Mouse (Mus musculus): Measurements from ENCODE around the gene Osgin1.

Gene Osgin1

DNA sequence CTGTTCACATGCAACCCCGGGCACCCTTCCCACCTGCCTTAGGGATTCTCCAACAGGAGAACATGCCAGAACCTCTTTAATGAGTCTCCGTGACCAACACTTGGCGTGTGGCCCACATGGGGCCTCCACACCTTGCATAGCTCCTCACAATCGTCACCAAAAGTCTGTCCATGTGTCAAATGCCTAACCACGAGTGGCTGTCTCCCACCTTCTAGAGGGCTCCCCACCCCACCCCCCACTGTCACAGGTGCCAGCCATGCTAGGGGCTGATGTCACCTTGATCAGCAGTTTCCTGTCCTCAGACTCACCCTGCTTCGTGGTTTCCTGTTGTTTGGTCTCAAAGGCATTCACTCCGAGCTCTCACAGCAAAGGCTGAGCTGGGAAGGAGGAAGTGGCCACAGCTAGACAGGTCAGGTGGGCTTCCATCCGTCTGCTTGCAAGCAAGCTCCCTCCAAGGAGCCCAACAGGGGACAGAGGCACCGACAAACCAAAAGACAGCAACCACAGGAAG lies 10.2 kb upstream of the Osgin1 start:
- in situ Hi-C loops (cut with MboI, MseI): no loop called here

DNA sequence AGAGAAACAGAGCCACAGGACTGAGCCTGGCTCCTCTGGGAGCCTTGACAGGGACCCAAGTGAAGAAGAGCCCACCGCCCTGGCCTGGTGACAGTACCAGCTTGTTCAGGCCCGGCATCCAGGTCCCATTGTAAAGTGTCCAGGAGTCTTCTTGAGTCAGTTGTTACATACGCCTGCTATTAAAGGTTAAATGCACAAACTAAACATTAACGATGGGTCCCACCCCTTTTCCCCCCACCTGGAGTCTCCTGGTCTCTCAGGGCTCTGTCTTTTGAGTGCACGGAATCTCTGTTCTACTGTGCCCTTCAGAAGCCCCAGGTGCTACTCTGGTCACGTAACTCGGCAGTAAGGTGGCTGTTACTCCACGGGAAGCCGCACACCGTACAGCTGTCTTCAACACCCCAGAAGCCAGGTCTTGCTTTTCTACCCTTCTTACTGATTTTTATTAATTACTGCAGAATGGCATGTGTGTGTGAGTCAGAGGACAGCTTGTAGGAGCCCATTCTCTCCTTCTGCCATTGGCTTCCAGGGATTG lies 9.7 kb upstream of the Osgin1 start:
- in situ Hi-C loops (cut with MboI, MseI): no loop called here

DNA sequence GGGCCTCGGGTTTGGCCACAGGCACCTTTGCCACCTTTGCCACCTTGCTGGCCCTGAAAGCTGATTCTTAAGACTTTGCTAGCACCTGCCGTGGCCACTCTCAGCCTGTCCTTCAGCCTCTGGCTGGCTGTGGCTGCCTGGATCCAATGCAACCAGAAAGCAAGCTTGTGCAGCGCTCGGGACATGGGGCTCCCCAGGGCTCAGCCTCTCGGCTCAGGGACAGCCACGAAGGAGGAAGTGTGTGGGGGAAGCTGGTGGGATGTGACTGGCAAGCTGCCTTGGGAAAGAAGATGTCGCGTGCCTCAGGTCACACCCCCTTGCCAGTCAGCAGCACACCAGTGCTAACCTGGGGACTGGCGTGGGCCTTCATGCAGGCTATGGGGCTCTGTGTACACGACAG lies 9.2 kb upstream of the Osgin1 start:
- in situ Hi-C loops (cut with MboI, MseI): no loop called here

DNA sequence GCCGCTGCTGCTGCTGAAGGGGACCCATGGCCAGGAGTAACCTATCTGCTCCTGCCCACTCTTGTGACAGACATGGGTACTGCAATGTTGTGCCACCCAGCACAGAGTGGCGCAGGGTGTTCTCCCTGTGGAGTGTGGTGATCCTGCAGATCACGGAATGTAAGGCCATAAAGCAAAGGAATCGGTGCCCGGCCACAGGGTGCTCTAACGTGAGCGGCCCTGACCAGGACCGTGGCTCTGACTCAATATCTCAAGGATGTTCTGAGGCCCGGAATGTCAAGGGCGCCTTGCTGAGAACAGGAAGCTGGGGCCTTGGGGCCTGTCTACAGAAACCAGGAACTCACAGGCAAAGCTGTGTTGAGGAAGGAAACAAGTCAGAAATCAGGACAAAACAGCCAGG lies 8.4 kb upstream of the Osgin1 start:
- in situ Hi-C loops (cut with MboI, MseI): no loop called here

DNA sequence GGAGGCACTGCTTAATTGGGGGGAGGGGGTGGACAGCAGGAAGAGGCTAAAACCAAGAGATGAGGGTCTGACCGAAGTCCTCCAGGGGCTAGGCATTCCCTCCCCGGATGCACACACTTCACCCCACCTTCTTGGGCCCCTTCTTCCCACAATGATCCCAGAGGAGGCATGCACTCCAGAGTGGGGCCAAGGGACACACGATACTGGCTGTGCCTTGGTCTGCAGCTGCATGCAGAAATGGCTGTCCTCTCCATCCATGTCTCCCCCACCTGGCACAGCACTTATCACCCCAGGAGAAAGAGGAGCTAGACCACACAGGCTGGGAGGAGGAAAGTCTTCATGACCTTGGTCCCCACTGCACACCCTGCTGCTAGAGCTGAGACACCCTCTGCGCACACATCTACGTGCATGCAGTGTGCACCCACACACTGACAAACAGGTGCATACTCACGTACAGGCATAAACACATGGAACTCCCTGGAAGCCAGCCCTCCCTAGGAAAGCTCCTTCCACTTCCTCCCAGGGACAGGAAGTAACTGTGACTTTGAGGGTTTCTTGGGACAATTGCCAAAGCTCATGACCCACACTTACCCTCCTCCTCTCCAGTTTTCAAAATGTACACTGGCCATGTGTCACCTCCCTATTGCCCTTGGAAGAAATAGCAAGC lies 7.7 kb upstream of the Osgin1 start:
- in situ Hi-C loops (cut with MboI, MseI): no loop called here

DNA sequence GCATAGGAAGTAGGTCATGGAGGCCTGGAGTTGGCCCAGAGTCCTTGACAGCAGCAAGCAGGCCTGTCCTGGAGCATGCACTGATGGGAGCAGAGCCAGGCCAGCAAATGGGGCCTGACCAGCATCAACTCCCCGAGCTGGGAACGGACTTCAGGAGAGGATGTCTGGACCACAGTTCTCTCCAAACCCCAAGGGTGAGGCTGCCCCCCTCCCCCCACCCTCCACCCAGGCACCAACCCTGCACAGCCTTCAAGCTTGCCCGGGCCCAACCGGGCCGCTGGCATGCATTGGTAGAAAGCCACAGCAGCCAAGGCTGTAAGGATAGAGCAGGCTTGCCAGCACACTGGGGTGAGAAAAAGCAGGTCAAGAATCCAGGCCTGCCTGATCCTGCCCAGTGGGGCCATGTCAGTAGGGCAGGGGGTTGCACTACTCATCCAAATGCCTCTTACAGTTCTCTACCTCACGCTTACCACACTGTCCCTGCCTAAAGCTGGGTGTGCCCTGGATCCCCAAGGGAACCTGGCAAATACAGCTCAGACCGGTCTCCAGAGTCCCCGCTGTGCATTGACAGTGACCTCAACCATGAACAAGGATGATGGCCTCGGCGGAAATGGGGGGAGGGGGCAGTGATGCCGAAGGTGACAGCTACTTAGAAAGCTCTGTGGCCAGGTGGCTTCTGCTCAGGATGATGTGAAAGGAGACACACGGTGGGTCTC lies 6.1 kb upstream of the Osgin1 start:
- in situ Hi-C loops (cut with MboI, MseI): no loop called here

DNA sequence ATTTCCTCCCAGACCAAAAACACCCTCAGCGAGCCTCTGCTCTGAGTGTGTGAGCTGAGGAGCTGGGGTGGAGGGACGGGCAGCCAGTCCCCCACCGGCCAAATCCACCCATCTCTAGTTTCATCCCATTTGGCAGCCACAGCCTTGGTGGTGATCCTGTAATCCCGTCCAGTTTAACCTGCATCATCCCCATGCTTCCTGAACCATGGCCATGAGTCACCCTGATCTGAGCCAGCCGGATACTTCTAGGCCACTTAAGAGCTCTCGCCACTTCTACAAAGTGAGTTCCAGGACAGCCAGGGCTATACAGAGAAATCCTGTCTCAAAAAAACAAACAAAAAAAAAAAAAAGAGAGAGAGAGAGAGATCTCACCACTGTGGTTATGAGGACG lies 5.6 kb upstream of the Osgin1 start:
- in situ Hi-C loops (cut with MboI, MseI): no loop called here

DNA sequence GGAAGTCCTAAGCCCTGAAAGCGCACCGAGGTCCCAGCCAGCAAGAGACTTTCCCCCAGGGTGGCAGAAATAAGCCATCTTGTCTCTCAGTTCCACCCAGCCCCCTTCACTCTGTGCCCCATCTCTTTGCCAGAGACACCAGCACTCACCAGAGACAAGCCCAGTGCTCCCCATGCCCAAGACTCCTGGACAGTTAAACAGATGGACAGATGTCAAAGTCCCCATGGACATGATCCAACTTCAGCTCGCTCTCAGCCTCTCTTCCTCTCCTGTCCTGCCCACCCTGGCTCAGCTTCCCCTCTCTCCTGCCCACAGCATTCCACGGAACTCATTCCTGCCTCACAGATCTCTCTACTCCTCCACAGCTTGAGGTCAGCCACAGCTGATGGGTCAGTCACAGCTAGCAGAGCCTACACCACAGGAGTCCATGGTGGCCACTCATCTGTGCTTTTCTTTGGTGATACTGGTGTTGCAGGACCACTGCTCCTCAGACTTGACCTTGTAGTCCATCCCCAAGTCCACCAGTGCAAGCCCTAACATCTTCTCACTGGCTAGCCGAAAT lies 5.1 kb upstream of the Osgin1 start:
- in situ Hi-C loops (cut with MboI, MseI): no loop called here

DNA sequence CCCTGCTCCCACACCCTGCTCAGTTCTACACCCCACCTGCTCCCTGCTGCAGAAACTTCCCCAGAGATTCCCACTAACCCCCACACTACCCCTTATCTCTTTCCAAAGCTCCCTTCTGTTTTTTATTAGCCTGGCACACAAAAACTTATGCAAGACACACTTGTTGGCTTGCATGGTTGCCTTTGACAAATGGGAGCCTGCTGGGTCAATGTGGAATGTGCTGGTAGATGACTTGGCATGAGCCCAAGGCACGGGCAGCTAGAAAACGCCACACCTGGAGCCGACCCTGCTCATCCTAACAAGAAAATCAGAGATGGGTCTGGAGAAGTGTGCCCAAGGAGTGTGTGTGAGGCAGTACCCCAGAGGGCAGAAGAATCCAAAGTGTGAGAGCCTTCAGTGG lies 4.4 kb upstream of the Osgin1 start:
- in situ Hi-C loops (cut with MboI, MseI): no loop called here

DNA sequence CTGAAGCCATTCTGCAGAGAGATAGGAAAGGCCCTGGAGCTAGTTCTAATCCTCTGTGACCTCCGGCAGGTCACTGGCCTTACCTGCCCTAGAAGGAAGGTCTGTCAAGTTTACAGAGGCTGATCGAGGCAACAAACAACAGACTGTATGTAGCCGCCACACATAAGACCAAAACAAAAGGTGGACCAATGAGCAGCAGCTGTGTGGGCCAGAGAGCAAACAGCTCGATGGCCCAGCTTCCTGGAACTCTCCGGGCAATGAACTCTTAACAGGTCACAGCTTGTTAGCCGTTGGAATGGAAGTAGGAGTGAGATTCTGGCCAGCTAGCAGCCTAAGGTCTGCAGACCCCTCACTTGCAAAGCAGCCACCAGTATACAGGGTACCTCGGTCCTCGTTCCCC lies 3.7 kb upstream of the Osgin1 start:
- in situ Hi-C loops (cut with MboI, MseI): no loop called here

DNA sequence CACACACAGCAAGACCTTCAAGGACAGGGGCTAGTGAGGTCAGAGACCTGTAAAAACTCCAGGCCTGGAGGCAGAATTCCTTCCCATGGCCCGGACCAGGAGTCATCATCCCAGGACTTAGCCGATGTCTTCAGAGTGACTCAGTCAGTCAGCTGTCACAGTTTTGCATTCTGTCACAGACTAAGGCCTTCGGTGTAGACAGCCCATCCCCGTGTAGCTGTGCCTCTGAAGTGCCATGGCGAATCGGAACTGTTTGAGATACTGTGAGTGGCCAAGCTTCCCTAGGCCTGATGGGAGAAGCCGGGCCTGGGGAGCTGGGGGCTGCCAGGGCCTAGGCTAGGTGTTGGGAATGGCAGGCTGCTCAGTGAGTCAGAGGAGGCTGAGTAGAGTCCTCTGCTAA lies 3.2 kb upstream of the Osgin1 start:
- in situ Hi-C loops (cut with MboI, MseI): no loop called here

DNA sequence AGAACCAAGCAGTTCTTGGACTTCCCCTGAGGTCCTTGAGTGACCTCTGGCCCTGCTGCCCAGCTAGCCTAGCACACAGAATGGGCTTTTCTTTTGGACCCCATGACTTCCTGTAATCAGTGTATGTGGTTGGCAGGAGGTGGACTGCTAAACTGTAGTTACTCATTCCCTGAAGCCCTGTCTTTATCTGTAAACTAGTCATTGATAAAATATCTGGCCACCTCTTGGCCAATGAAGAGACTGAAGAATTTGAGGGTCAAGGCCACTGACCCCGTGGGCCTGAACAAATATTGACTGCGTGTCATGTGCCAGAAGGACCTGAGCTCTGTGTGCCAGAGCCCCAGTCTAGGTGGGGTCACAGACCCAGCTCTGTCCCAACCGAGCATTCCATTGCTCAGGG lies 1.6 kb upstream of the Osgin1 start:
- in situ Hi-C loops (cut with MboI, MseI): no loop called here

DNA sequence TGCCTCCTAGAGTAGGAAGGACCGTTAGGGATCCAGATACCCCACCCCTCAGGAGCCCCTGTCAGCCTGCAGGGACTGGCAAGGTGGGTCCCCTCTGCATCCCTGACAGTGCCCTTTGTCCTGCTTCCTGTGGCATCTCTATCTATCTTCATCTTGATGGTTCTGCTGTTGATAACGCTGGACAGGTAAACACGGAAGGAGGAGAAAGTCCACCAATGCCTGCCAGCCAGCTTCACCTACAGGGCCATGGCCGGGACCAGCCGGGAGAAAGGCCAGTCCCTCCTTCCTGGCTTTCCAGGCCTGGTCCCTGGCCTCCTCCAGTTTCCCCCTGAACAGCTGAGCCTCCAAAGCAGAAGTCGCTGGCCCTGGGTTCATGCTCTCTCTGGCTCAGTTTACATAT lies 645 bp downstream of the Osgin1 start:
- in situ Hi-C loops (cut with MboI, MseI): no loop called here

DNA sequence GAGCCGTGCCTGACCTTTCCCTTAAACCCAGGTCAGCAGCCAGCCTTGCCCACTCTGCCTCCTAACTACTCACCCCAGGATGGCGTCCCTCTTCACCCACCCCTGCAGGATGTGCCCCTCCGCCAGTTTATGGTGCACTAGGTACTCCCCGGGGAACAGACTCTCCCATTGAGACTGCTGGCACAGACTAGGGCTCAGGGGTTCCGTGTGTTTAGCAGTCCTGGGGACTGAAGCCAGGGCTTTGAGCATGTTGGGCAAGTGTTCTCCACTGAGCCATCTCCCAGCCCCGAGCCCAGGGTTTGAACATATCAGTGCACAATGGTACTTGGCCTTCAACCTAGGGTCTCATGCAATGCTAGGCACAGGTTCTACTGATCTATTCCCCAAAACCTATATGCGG lies 1.6 kb downstream of the Osgin1 start:
- in situ Hi-C loops (cut with MboI, MseI): no loop called here

DNA sequence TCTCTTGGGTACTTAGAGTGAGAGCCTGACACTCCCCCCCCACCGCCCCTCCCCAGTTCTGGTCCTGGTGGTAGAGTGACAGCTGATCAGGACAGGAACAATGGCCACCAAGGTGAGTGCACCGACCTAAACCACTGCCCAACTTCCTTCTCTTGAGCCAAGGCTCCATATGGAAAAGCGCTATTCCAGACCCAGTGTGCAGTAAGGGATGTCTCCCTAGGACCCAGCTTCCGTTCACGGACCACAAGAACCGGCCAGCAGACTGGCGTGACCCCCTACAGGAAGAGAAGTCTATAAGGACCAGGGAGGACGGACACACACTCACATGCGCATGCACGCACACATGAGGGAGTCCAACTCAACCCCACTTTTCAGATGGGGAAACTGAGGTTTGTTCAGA lies 2.4 kb downstream of the Osgin1 start:
- in situ Hi-C loops (cut with MboI, MseI): no loop called here

DNA sequence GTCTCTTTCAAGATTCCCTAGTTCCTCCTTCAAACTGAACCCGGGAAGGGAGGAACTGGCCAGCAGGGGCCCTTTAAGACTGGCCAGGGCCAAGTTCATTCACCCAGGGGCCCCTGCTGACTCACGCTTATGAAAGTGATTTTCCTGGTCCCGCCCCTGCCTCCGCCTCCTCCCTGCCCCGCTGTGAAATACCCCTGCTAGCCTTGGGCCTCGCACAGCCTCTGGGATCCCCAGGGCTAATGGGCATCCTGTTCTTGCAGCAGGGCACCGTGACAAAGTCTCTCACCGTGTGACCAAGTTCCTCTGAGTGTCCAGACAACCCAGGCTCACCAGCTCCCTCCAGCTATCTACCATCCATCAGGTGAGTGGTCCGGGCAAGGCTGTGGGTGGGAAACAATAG lies 3.0 kb downstream of the Osgin1 start:
- in situ Hi-C loops (cut with MboI, MseI): no loop called here

DNA sequence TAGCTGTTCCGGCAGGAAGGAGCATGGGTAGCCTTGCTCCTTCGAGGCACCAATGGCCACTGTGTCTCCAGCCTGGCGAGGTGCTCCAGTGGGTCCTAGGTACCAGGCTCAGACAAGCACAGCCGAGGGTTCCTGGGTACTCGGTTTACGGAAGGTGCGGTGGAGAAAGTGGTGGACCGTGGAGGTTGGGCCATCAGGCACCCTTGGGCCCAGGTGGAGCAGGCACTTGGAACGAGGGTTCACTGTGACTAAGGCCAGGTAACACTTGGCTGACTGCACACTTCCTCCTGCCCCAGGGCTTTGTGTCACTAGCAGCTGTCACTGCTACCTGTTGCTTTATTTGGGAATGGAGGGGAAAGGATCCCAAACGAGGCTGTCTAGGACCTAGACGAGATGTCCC lies 3.6 kb downstream of the Osgin1 start:
- in situ Hi-C loops (cut with MboI, MseI): no loop called here

DNA sequence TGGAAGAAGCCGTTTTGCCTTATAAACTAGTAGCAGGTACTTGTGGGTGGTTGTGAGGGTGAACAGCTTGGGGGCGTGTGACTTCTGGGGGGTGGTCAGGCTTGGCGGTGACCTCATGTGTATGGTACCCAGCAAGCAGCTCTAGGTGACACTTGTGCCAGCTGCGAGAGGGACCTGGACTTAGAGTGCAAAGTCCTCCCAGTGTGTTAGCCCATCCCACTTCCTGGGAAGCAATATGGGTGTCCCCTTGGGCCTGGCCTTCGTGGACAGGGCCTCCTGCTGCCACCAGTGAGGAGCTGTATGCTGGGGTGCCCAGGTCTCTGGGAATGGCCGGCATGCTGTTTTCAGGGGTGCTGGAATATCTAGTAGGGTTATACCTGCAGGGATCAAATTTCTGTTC lies 5.0 kb downstream of the Osgin1 start:
- in situ Hi-C loops (cut with MboI, MseI): no loop called here

DNA sequence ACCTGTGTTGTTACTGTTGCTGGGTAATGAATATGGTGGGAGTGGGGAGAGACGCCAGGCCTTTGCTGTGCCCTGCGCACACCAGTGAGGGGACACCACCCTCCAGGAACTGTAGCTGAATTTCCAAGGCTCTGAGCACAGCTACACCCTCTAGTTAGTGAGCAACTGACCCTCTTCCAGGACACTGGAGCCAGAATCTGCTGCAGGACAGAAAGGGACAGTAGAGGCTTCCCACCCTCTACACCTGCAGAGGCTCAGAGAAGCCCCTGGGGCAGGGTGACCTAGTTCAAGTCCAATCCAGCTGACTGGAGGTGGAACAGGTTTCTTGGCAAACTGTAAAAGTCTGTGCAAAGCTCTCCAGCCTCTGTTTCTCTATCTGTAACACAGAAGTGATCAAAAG lies 5.5 kb downstream of the Osgin1 start:
- in situ Hi-C loops (cut with MboI, MseI): no loop called here

DNA sequence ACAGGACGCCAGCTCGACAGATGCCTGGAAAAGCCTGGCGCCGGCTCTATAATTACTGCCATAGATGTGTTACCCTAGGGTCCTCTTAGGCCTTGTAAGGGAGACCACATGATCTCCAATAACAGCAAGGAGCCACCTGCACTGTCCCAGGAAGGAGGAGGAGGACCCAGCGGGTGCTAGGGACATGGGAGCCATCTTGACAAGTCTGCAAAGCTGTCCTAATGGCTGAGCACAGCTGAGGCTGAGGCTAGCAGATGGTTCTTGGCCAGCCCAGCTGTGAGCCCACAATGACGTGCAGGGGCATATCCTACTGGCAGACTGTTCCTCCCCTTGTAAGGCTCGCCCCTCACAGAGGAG lies 5.9 kb downstream of the Osgin1 start:
- in situ Hi-C loops (cut with MboI, MseI): no loop called here

DNA sequence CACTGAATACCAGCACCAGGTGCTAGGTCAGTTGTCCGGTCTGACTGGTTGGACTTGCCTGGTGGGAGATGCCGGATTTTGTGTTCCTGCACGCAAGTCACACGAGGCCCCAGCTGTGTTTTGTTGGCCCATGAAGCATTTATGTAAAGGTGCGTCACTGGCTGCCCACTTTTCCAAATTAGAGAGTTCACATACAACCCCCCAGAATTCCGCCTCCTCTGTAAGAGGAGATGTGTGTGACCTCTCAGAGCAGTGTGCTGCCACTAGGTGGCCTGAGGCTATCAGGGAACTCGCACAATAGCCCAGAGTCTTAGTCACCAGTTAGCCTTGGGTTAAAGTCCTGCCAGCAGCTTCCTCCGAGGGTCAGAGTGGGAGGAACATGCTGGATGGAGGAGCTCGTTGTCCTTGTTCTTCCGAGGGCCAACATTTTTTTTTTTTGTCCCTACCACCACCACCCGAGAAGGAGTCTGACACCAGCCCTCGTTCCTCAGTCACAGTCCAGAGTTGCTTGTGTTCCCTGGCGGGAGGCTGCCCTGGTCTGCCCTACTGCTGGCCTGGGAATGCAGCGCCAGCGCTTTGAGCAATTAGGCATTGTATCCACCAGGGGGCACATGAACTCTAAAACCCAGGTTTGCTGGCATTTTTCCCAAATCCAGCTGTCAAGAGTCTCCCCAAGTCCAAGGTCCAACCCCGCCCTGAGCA lies 6.5 kb downstream of the Osgin1 start:
- in situ Hi-C loops (cut with MboI, MseI): no loop called here

DNA sequence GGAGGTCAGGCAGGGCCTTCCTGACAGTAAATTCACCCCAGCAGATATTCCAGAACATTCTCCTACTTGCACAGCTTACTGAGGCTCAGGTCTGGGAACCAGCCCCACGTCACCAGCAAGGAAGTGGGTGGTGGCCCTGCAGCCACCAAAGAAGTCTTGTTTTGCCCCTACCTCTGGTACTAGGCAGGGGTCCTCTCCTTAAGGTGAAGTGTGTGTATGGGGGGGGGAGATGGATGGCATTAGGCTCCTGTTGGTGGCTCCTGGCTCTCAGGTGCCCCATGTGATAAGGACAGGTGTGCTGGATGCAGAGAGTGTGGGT lies 7.0 kb downstream of the Osgin1 start:
- in situ Hi-C loops (cut with MboI, MseI): no loop called here

DNA sequence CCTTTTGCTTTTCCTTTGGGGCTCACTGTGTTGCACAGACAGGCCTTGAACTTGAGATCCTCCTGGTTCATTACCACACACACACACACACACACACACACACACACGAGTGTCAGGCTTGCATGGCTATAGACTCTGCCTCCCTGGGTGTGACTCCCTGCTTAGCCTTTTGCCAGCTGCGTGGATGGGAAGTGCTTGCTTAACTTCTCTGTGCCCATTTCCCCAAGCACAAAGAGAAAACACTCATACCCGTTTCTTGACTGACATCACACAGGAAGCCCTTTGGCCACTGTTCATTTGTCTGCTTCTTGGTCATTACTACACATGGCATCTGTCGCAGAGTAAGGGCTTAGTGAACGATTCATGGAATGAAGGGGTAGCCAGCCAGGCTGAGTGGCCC lies 8.1 kb downstream of the Osgin1 start:
- in situ Hi-C loops (cut with MboI, MseI): no loop called here

All from T-helper 17 cell (primary cell).